Mouse (Mus musculus): Measurements from ENCODE around the gene Frmd7.

DNA sequence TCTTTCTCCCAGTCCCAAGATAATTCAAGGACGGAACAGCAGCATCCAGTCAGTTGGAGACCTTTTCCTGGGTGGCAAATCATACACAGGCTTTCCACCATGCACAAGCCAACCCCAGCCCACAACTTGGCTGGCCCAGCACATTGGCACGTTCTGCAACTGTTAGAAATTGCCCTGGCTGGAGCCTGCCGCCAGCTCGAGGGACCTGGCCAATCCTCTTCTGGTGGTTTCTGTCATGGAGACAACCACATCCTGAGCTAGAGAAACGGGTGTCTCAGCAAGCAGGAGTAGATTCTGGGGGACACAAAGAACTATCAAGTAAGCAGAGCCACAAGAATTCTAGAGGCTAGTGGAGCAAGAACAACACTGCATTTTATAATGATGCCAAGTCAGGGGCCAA is 32.6 kb downstream of the Frmd7 start:
- TF ChIP-seq CTCF (IDR thresholded peaks at IDR 0.05; ENCODE audit: extremely low read depth, insufficient read length, insufficient replicate concordance, low read depth, low read length), result no peak
- no peak for TF ChIP-seq POLR2A (IDR thresholded peaks at IDR 0.05; ENCODE audit: low read depth, low read length)
